Mouse (Mus musculus): ENCODE data around the gene Gabbr2. TPM values are rescaled to one million over a fixed set of nuclear protein-coding genes. Genes with fewer than 3 reads are reported as not detected.
A peak's percentile ranks its signal among the peaks of the same experiment; 100 is the strongest.

The Gabbr2 gene
- polyA plus RNA-seq (2015; fragmentation: Nextera tagmentation; extraction: Ambion mirVana): 0.10 and 0.16 TPM in 2 replicates

DNA sequence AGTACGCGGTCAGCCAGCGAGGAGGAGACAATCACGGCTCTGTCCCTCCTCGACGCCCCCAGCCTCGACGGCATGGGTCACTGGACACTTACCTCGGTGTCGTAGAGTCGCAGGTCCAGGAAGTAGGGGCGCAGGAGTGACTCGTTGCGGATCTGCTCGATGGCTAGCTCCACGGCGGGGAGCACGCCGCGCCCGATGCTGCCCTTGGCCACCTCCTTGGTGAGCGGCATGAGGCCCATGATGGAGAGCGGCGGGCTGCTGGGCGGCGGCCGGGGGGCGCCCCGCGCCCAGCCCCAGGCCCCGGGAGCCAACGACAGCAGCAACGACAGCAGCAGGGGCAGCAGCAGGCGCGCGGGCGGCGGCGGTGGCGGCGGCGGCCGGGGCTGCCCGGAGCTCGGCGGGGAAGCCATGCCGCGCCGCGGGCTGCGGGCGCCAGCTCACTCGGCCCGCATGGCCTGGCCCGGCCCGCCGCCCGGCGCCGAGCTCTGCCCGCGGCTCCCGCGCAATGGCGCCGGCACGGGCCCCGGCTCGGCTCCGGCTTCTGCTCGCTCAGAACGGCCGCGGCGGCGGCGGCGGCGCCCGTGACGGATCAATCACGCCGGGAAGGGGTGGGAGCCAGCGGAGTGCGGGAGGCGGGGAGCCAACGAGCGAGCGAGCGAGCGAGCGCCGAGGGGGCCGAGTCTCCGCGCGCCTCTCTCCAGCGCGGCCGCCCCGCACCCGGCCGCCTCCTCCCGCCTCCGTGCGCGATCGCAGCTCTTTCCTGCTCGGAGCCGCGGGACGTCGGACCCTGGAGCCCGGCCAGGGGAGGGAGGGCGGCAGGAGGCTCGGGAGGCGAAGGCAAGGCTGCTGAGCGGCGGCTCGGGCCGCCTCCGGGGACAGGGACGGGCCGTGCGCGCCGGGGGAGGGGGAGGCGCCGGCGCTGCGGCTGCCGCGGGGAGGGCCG, at the start of gene Gabbr2:
TSS of gene Gabbr2 (minus strand) at position 858 of the 943 bp plus-strand sequence.
- no peak for DNase-seq (ENCODE audit: low spot score)

DNA sequence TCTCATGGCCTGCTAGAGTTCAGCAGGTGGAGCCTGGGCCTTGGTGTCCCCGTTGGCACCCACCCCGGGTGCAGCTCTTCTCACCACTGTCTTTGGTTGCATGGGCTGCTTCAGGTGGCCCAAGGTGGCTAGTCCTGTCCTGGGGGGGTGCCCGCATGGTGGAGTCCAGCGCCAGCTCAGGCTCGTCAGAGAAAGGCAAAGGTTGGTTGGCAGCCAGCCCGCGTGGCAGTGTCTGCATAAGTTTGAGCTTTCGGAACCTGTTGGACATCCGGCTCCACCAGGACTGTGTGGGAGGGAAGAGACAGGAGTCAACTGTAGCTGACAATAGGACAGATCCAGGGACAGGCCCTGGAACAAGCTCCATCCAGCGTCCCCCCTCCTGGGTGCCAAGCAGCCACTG, 47.9 kb upstream of the Gabbr2 start:
- no peak for DNase-seq (ENCODE audit: low spot score)

DNA sequence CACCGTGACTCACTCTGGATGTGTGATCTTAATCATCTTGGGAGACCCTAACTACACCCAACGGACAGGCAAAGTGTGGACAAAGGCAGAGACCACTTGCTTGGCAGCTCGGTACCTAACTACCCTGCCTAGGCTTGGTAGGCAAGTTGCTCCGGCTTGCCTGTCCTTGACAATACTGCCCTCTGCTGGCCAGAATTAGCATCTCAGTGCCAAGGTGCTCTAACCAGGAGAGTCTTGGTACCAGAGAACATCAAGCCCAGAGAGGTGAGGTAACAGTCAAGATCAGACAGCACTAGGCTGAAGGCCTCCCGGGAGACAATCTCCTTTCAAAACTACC, 45.6 kb upstream of the Gabbr2 start:
- DNase-seq (ENCODE audit: low spot score): peak; percentile 86

DNA sequence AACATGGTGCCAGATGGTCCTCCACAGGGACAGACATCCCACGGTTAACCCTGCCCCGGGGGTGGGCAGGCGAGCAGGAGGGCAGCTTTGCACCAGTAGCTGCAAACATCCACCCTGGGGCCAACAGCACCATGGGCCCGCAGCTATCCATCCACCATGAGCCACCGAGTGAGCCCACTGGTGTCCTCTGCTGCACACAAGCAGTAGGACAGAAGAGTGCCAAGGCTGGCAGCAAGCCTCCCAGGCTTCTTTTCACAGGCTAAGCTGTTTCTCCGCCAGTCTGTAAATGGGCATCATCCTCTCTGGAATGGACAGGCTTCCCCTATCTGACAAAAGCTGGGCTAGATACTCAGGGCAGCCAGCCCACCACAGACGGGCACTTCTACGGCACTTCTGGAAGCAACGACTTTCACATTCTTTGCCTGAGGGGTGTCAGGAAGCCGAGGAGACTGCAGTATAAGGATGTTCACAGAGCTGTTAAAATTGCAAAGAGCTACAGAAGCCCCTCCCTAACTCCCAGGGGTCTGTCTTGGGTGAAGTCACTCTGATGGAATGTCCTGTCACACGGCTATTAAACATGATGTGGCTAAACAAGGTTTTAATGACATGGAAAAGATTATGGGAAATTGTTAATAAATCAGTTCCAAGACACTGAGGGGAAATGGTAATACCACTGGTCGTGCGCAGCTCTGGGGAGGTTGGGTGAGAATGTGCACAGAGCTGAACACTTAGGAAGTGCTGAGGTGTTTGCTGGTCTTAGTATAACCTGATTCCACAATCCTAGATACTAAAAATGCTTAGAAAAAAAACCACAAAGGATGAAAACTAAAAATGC, 45.0 kb upstream of the Gabbr2 start:
- DNase-seq (ENCODE audit: low spot score): no peak

DNA sequence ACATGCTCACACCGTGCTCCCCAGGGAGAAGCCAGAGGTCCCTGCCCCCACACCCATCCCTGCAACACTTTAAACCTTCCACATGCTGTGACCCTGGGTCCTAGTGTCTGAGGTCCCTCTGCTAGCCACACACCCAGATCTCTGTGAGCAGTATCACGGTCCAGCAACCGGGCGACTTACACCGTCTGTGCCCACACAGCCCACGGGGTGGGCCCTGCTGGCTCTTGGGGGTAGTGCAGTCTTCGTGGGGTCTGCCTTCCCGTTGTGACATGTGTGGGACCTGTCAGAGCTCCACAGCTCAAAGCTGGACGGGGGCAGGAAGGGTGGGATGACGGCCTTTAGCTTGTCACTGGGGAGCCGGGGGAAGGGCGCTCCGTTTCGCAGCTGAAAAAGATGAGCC, 43.9 kb upstream of the Gabbr2 start:
- no peak for DNase-seq (ENCODE audit: low spot score)

DNA sequence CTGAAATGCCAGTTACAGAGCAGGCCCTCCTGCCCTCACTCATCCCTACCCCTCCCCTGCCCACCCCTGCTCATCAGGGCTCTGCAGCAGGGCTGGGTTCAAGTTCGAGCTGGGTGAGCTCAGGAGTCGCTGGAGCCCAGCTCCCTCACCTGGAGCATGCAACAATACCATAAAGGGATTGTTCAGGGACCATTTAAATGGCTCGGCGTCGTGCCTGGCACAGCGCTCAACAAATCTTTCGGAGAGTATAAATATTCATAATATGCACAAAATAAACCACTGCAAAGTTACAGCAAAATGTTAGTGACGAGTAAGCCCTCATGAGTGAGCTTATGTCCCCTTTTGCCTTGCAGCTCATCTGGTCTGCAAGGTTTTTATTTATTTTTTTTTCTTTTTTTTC, 40.5 kb upstream of the Gabbr2 start:
- DNase-seq (ENCODE audit: low spot score): no peak

DNA sequence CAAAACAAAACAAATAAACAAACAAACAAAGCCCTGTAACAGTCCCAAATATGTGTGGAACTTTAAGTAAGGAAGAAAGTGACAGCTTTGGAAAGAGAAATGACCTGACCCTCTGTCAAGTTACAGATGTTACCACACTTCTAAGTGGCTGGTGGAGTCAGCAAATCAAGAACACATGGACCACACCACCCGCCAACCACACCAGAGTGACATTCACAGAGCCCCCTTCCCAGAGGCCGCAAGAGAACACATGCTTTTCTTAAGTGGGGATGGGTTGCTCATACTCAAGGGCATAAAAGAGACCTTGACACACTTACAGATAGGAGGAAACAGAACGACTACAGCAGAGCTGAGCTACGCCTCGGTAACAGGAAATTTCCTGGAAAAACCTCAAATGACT, 37.1 kb upstream of the Gabbr2 start:
- DNase-seq (ENCODE audit: low spot score): no peak

DNA sequence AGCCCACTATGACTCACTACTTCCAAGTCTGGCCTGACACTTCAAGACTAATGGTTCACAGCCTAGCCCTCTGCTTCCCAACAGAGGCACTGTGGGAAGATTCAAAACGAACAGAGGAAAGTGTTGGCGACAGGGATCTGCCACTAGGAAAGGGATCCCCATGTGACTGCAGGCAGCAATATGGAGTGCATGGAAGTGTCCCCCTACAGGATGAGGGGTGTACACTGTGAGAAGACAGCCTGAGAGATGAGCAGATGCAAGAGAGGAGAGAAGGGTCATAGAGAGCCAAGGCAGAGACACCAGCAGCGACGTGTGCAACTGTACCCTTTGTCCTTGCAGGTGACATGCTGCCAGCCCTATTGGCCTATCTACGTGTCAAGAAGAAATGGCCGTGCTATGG, 32.3 kb upstream of the Gabbr2 start:
- DNase-seq (ENCODE audit: low spot score): no peak

DNA sequence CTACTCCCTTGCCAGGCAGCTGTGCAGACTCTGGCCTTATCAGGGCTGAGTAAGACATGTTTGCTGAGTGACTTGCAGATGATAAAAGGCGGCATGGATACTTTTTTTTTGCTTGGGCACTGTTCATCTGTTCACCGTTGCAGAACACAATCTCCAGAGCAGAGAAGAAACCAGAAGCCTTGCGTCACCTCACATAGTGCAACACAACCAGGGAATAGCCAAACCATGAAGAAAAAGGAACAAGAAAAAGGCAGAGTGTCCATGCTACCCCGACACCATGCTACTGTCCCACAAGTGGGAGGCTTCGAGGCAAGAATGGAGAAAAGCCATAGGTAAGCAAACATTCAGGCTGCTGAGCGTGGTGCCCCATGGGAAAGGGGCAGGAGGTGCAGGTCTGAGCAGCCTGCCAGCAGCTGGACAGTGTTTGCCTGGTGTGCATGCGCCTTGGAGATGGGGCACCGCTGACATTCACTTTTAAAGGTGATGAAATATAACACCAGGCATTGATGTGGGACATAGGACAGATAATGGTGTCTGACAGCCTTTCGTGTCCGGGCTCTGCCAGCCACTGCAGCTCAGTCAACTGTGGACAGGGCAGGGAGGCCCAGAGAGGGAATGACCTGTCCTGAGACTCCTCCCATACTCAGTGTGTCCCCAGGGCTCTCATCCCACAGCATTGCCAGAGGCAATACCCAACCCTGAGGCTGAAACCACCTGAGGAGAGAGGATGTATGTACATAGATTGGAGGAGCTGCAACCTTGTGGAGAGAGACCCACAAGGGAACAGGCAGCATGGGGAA, 31.3 kb upstream of the Gabbr2 start:
- DNase-seq (ENCODE audit: low spot score): no peak

DNA sequence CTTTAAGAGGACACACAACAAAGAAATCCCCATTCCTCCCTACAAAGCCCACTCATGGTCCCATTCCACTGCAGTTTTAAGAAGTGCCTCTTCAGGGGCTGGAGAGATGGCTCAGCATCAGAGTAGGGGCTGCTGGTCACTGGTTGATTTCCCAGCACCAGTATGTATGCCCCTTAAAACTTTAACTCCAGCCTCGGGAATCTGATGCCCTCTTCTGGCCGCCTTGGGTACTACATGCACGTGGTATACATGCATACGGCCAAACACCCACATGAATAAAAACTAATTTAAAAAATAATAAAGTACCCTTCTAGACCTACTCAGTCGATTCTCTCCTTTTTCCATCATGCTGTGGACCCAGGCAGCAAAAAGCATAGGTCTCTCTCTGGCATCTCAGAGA, 28.9 kb upstream of the Gabbr2 start:
- peak; percentile 66 for DNase-seq (ENCODE audit: low spot score)

DNA sequence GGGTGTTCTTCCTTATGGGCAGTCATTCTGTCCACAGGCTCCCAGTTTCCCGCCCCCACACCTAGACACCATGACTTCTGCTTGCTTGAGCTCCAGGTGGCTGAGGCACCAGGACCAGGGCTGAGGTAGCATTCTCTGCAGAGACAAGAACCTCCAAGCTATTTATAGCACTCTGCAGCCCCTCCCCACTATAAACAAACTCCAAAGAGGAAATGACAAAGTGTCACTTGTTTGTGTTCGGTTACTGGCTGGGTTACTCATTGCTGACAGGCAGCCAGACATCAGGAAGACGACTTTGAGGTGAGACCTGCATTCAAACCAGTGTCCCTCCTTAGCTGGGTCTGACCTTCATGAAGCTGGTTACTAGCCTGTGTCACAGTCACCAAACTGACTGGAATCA, 23.5 kb upstream of the Gabbr2 start:
- DNase-seq (ENCODE audit: low spot score): peak; percentile 50

DNA sequence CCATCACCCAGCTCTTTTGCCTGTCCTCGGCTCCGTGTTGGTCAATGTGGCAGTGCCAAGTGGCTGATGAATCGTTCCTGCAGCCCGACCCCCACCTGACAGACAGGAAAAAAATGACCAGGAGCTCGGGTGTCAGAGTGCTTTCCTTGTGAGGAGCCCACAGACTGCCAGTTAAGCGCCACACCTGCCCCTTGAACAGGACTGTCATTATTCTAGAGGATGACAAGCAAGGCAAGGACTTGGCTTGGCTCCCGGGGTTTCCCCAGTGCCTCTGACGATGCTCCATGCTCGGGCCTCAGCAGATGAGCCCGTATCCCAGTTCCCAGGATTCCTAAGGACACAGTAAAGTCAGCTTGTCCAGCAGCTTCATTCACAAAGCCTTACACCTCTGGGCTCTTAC, 20.8 kb upstream of the Gabbr2 start:
- no peak for DNase-seq (ENCODE audit: low spot score)

DNA sequence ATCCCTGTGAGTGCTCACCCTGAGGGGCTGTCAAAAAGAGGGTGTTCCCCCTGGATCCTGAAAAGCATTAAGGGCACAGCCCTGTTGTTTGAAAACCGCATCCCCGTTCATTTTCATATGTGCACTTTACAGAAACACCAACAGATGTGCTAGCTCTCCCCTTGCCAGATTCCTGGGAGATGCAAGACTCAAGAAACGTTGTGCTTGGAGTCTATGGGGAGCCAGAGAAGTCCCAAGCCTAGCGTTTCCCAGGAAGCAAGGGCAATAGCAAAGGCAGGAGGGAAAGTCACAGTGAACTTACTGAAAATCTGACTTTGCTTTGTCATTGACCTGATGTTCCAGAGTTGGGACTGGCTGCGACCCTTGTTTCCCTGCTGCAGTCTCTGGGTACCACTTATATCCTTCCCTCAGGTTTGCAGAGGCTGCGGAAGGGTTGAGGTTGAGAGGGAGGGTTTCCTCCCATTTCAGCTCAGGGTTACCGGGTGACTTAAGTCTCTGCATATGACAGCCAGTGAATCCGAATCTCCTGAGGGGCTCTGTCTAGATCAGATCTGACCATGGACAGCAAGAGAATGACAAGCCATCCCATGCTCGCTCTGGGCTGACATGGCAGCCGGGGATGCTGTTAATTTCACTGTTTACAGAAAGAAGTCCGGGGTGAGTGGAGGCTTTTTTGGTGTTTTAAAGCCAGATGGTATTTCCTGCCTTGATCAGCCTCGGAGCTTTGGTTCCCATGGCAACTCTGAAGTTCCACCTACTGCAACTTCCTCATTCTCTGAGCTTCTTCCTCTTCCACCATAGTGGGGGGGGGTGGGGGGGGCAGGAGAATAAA, 18.9 kb upstream of the Gabbr2 start:
- peak; percentile 88 for DNase-seq (ENCODE audit: low spot score)

DNA sequence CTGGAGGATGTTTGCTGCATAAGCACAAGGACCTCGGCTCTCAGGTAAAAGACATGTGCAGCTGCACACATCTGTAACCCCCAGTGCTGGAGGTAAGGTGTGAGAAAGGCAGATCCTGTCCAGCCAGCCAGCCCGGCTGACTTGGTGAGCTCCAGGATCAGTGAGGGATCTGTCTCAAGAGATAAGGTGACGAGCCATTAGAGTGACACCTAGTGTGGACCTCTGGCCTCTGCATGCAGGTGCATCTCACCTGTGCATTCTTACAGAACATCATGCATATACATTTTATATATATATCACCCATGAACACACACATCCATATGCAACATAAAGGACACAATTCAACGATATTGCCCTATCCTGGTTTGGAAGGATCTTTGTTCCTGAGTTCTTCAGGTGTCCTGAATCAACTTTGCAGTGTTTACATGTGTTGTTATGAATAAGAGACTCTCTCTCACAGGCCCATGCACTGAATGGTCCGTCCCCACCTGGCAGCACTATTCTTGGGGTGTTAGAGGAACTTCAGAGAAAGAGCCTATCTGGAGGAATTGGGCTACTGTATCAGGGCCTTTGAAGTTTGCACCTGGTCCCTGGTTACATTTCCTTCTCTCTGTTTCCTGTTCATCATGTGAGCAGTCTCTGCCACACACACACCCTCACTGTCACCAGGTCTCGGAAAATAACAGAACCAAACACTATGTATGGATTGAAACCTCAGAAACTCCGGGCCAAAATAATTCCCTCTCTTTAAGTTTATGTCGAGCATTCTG, 9.1 kb upstream of the Gabbr2 start:
- DNase-seq (ENCODE audit: low spot score): peak; percentile 85

DNA sequence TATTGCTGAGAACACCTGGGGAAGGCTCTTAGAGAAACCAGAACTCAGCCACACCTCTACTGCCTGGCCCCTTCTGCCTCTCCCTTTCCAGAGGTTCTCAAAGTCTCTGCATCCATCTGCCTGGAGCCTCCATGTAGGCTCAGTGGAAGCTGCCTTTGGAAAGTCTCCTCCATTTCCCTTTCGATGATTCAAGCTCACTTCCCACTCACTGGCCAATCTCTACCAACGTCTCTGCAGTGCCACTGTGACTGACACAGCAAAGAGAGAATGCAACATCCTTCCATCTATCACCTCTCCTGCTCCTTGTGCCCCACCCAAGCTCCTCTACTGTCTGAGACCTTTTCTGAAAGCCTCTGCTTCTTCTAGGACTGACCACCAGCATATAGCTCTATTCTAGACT, 6.3 kb upstream of the Gabbr2 start:
- no peak for DNase-seq (ENCODE audit: low spot score)

DNA sequence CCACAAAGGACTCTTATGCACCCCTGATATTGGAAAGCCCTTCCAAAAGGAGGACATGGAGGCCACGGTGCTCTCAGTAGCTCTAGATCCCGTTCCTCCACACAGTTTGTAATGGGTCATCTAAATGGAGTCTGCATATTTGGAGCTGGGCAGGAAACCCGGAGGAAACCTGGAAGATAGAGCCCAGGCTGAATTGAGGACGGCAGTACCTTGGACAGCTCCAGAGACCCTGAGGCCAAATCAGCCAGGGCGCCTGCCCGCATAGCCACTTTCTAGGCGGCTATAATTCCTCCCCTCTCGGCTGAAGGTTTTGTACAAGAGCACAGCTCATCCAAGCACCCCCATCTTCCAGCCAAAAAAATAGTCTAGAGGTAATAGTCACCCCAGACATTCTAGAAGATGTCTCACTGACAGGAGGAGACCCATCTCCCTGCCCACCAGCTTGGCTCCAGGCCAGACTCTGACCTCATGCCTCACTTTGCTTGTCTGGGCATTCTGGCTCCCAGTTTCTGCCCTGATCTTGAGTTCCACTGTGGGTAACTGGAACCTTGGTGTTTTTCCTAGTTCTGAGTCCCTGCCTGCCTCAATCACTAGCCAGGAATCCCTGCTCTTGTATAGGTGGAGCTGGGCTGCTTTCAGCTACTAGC, 1.3 kb upstream of the Gabbr2 start:
- peak; percentile 67 for DNase-seq (ENCODE audit: low spot score)

DNA sequence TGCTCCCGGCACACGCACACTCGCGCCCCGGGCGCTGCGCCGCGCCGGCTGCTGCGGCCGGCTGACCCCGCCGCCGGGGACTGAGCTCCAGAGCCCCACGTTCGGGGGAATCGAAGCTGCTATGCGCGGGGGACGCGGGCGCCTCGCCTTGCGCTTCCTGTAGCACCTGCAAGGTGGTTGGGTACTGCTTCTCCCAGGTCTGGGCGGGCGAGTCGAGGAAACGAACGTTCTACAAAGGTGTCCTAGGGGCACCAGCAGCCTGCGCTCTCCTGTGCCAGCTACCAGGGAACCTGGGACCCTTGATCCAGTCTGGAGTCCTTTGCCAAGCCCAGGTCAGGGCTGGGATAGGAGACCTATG, 265 bp upstream of the Gabbr2 start:
- peak; percentile 28 for DNase-seq (ENCODE audit: low spot score)

DNA sequence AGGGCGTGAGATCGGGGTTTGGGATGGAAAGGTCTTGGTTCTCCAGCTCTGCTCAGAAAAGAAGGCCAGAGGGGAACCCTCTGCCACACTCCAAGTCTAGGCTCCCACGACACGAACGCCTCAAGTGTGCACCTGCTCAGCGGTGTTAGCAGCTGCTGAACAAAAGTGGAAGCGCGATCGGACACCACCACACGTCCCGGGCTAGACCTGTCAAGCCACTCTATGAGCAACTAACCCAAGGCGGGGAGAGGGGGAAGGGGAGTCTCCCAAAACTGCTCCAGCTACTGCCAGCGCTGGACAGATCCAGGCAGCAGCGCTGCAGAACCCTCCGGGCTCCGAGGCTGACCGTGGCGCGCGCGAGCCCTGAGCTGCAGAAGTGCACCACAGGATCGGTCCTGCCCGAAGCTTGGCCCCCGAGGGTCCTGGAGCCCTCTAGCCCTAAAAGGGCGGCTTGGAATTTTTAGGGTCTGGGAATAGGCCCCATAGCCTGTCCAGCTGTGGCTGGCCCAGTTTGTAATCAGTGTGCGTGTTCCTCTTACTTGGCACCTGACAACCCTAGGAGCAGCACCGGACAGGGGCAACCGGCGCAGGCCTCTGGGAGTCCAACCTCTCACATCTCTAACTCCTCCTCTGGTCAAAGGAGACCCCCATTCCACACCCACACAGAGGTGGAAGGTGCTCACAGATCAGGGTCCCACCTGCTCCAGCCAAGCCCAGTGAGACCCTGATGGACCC, 1.2 kb downstream of the Gabbr2 start:
- no peak for DNase-seq (ENCODE audit: low spot score)

DNA sequence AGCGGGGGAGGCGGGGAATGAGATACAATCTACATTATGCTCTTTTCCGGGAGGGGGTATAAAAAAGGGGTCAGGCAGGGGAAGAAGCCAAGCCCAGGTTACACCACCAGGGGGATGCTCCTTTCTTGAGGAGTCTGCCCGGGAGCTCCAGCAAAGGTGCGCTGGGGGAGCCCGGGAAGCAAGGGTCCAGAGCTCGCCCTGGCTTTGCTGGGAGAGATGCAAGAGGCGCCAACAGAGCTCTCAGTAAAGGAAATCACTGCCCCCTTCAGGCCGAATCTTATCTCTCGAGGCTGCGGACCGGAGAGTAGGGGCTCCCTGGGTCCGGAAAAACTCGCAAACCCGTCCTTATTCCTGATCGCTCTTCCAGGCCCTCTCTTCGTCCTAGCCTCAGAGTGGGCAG, 1.8 kb downstream of the Gabbr2 start:
- peak; percentile 48 for DNase-seq (ENCODE audit: low spot score)
